Mouse (Mus musculus) lung, embryonic 14.5 days (tissue): ENCODE measurements around the gene Synj2. TPM values are rescaled to one million over a fixed set of nuclear protein-coding genes. Genes with fewer than 3 reads are reported as not detected.

Experiments used
- ATAC-seq: fragments of 200-750 bp; cut with Nextera tagmentation; 2 replicates; pipeline ENCODE4 v1.8.0; 2017; ENCODE audit warnings: mild to moderate bottlenecking, moderate TSS enrichment, moderate library complexity; ENCODE audit not compliant: insufficient read depth
- DNase-seq: peaks from one replicate; pipeline ENCODE4 v3.0.0-alpha.2; 2015
- H3K27ac ChIP-seq: fragments of 300-500 bp; sonication (generic); 2 replicates; pipeline ENCODE4 v1.5.1; 2014; ENCODE audit warnings: low read depth, mild to moderate bottlenecking, moderate library complexity
- H3K27me3 ChIP-seq: fragments of 300-500 bp; sonication (generic); 2 replicates; pipeline ENCODE4 v1.6.1; 2014; ENCODE audit warnings: low read length, control low read depth; ENCODE audit not compliant: insufficient read depth
- H3K36me3 ChIP-seq: fragments of 300-500 bp; sonication (generic); 2 replicates; pipeline ENCODE4 v1.6.1; 2014; ENCODE audit warnings: control low read depth; ENCODE audit not compliant: insufficient read depth
- H3K4me1 ChIP-seq: fragments of 300-500 bp; sonication (generic); 2 replicates; pipeline ENCODE4 v1.6.1; 2014; ENCODE audit warnings: antibody characterized with exemption, control low read depth; ENCODE audit not compliant: insufficient read depth
- H3K4me2 ChIP-seq: fragments of 300-500 bp; sonication (generic); 2 replicates; pipeline ENCODE4 v1.6.1; 2014; ENCODE audit warnings: mild to moderate bottlenecking
- H3K4me3 ChIP-seq: fragments of 300-500 bp; sonication (generic); 2 replicates; pipeline ENCODE4 v1.5.1; 2014; ENCODE audit warnings: low read depth, low read length
- H3K9ac ChIP-seq: fragments of 300-500 bp; sonication (generic); 2 replicates; pipeline ENCODE4 v1.6.1; 2014
- H3K9me3 ChIP-seq: fragments of 300-500 bp; sonication (generic); 2 replicates; pipeline ENCODE4 v1.6.1; 2016; ENCODE audit warnings: low read depth, low read length, control low read depth
- CTCF ChIP-seq: IDR thresholded peaks from 2 replicates; pipeline ENCODE4 v1.5.1; 2016; ENCODE audit warnings: antibody characterized with exemption, low read depth
- WGBS: fragments of 180-500 bp; shearing (Covaris S2); extraction: QIAGEN DNeasy Blood & Tissue Kit; methylation state at CpG from one replicate; pipeline ENCODE4 v1.1.7; 2014; 5-methylcytosine and 5-hydroxymethylcytosine counted together
- polyA plus RNA-seq: library from polyadenylated mRNA; unstranded; fragments of >200 nt; fragmentation: Nextera tagmentation; extraction: Ambion mirVana; gene quantifications from 2 replicates; pipeline ENCODE4 v1.2.1, GENCODE M21; 2014

Gene Synj2
- polyA plus RNA-seq, 1 experiment from 2014 or later: 3.6 TPM

DNA sequence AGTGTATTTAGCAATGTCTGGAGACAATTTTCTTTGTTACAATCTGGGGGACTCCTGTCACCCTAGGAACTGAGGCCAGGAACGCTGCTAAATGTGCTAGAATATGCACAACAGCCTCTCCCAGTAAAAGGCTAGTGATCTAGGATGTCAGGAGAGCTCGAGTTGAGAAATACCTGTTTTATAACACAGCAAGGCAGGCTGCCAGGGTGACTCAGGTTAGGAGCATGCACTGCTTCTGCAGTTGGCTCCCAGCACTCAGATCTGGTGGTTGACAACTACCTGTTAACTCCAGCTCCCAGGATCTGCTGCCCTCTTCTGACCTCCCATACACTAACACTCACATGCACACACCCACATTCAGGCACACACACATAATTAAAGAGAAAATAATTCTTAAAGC, 124.9 kb downstream of the Synj2 start:
- H3K4me2 ChIP-seq: no peak overlapping the region
- DNase-seq (no peak), ATAC-seq (no peak)
- no peak overlapping the region for H3K4me3 ChIP-seq
- no peaks in the 10 kb centered on the region for H3K27me3 ChIP-seq
- no peaks in the 10 kb centered on the region for H3K9me3 ChIP-seq
- peaks cover 30% of the 10 kb centered on the region for H3K36me3 ChIP-seq
- WGBS: 83% methylated on average over 2 of the region's 2 CpGs
- no peak for TF ChIP-seq CTCF
- no peak overlapping the region for H3K27ac ChIP-seq
- no peak overlapping the region for H3K9ac ChIP-seq
- no peaks in the 10 kb centered on the region for H3K4me1 ChIP-seq

GRCm38 (mm10) chr17:6067613-6068012, 126.5 kb downstream of the Synj2 start:
- TF ChIP-seq CTCF: no peak
- 94% methylated on average over 7 of the region's 7 CpGs for WGBS
- Histone ChIP-seq H3K4me2 (no peak overlapping the region), H3K9me3 (no peaks in the 10 kb centered on the region), H3K27ac (no peak overlapping the region), H3K27me3 (no peaks in the 10 kb centered on the region), H3K4me1 (no peaks in the 10 kb centered on the region), H3K4me3 (no peak overlapping the region), H3K9ac (no peak overlapping the region), H3K36me3 (peaks cover 36% of the 10 kb centered on the region)
- ATAC-seq (no peak), DNase-seq (no peak)

DNA sequence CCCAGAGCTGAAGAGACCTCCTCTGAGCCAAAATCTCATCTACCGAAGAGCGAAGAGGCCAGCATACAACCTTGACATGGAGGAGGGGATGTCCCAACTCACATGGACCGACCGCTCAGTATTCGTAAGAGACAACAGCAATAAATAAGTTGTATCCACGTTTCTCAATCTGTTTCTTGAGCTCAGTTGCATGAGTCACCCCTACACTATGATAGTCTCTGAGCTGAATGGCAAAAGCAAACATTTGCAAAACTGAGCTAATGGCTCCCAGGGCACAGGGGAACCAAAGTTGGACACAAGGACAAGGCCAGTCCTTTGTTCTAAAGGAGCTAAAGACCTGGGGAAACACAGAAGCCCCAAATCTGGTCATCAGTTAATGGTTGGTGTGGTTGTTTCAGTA, 128.8 kb downstream of the Synj2 start:
- H3K27me3 ChIP-seq: no peaks in the 10 kb centered on the region
- H3K9ac ChIP-seq: no peak overlapping the region
- no peak overlapping the region for H3K4me3 ChIP-seq
- WGBS: 90% methylated on average over 6 of the region's 6 CpGs
- H3K4me1 ChIP-seq: no peaks in the 10 kb centered on the region
- peaks cover 38% of the 10 kb centered on the region for H3K36me3 ChIP-seq
- H3K9me3 ChIP-seq: no peaks in the 10 kb centered on the region
- TF ChIP-seq CTCF: no peak
- H3K27ac ChIP-seq: no peak overlapping the region
- ATAC-seq (no peak), DNase-seq (no peak)
- H3K4me2 ChIP-seq: no peak overlapping the region

DNA sequence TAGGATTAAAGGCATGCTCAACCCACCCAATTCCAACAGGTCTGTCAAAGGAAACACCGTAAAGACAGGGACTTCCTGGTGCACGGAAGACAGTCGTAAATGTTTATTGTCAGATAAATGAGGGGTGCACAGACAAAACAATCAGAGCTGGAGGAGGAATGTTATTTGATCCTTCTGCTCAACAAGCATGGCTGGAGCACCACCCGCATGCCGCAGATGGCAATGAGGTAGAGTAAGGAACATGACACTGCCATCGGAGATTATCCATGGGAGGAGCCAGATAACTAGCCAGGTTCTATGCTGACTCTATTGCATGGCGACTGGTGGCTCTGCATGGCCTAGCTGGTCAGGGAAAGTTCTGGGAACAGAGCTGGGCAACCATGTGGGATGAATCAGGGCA, 132.3 kb downstream of the Synj2 start:
- H3K4me1 ChIP-seq: no peaks in the 10 kb centered on the region
- ATAC-seq (no peak), DNase-seq (no peak)
- no peaks in the 10 kb centered on the region for H3K27me3 ChIP-seq
- no peak overlapping the region for H3K4me2 ChIP-seq
- H3K9ac ChIP-seq: no peak overlapping the region
- 79% methylated on average over 7 of the region's 7 CpGs for WGBS
- peaks cover 21% of the 10 kb centered on the region for H3K36me3 ChIP-seq
- no peaks in the 10 kb centered on the region for H3K9me3 ChIP-seq
- no peak overlapping the region for H3K27ac ChIP-seq
- TF ChIP-seq CTCF: no peak
- H3K4me3 ChIP-seq: no peak overlapping the region

GRCm38 (mm10) chr17:6079287-6080122, 138.4 kb downstream of the Synj2 start, which contains the start of the genes Serac1 and Gtf2h5:
Serac1 (minus strand) TSS chr17:6079741.
Gtf2h5 (plus strand) TSS chr17:6079786.
- ATAC-seq (peak; percentile 98), DNase-seq (peak; percentile 98)
- H3K9ac ChIP-seq: peak within 1 kb of the TSS; percentile 93
- H3K4me2 ChIP-seq: peak within 1 kb of the TSS; percentile 87
- H3K27ac ChIP-seq: peak within 1 kb of the TSS; percentile 91
- WGBS: under 1% methylated on average over 70 of the region's 70 CpGs
- H3K9me3 ChIP-seq: no peaks in the 10 kb centered on the region
- peaks cover 21% of the 10 kb centered on the region for H3K36me3 ChIP-seq
- no peaks in the 10 kb centered on the region for H3K4me1 ChIP-seq
- H3K27me3 ChIP-seq: no peaks in the 10 kb centered on the region
- no peak for TF ChIP-seq CTCF
- H3K4me3 ChIP-seq: peak within 1 kb of the TSS; percentile 83

DNA sequence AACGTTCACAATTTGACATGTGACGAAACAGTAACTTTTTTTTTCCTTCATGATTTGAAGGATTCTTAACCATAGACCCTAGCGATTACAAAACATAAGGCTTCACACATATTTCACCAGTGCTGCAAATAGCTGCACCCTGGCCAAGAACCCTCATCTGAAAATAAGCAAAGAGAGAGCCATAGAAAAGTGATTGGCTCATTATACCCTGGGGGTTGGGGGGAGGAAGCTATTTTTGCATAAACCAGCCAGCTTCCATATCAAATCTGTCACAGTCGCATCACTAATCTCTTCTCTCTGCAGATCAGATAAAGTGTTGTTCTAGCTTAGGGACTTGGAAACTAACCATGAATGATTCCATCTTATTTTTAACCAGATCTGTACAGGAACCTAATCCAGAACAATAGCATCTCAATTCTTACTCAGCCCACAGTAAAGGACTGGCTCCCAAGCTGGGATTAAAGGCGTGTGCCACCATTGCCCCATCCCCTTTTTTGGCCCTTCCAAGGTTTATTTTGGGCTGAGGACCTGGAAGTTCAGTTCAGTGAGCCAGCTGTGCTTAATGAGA, 142.3 kb downstream of the Synj2 start:
- DNase-seq (no peak), ATAC-seq (no peak)
- Histone ChIP-seq H3K4me2 (no peak overlapping the region), H3K27me3 (no peaks in the 10 kb centered on the region), H3K9ac (no peak overlapping the region), H3K9me3 (no peaks in the 10 kb centered on the region), H3K4me3 (no peak overlapping the region), H3K27ac (no peak overlapping the region), H3K4me1 (no peaks in the 10 kb centered on the region), H3K36me3 (peaks cover 46% of the 10 kb centered on the region)
- no peak for TF ChIP-seq CTCF
- WGBS: 80% methylated on average over 5 of the region's 5 CpGs

DNA sequence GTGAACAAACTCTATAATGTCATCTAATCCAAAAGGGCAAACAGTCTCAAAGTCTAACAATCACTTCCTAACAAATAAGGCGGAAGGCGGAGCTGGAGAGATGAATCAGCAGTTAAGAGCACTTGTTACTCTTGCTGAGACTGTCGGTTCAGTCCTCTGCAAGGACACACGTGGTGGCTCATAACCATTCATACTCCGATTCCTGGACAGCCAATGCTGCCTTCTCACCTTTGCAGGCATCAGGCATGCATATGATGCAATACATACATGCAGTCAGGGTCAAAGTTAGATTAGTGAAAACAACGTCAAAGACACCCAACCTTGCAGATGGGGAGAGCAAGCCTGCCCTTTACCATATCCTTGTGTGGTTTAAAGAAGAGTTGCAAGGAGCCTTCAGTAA, 150.5 kb downstream of the Synj2 start:
- Histone ChIP-seq H3K4me2 (no peak overlapping the region), H3K9ac (no peak overlapping the region), H3K27me3 (no peaks in the 10 kb centered on the region), H3K4me1 (no peaks in the 10 kb centered on the region), H3K27ac (no peak overlapping the region), H3K36me3 (peaks cover 7% of the 10 kb centered on the region; the same call in 1 of the 2 replicates), H3K4me3 (no peak overlapping the region), H3K9me3 (no peaks in the 10 kb centered on the region)
- 75% methylated on average over 6 of the region's 6 CpGs for WGBS
- ATAC-seq: no peak
- DNase-seq: no peak
- no peak for TF ChIP-seq CTCF

Other genes with a start within 250 kb of the Synj2 start
- 37.0 and 38.8 TPM in 2 replicates for gene Snx9, start 100.0 kb upstream of the Synj2 start, polyA plus RNA-seq
- gene Serac1, start 138.5 kb downstream of the Synj2 start, polyA plus RNA-seq: 4.7 and 4.8 TPM in 2 replicates
- gene Gtf2h5, start 138.5 kb downstream of the Synj2 start, polyA plus RNA-seq: 183 and 184 TPM in 2 replicates
- 88.0 and 93.3 TPM in 2 replicates for gene Tulp4, start 165.2 kb downstream of the Synj2 start, polyA plus RNA-seq